Mouse (Mus musculus) kidney, embryonic 16.5 days (tissue): ENCODE results near the gene Clec4a2. TPM values are rescaled to one million over a fixed set of nuclear protein-coding genes. Genes with fewer than 3 reads are reported as not detected.

Experiments used
- polyA plus RNA-seq: library from polyadenylated mRNA; unstranded; fragments of >200 nt; fragmentation: Nextera tagmentation; extraction: Ambion mirVana; gene quantifications from 2 replicates; pipeline ENCODE4 v1.2.1, GENCODE M21; 2015

Clec4a2 gene
- polyA plus RNA-seq, 1 experiment from 2014 or later, result 2.6 TPM

Other genes starting within 250 kb of the Clec4a2 start
- 54.7 and 58.6 TPM in 2 replicates for gene Necap1, start 232.0 kb upstream of the Clec4a2 start, polyA plus RNA-seq
- 3.0 and 3.3 TPM in 2 replicates for gene Clec4a1, start 184.6 kb upstream of the Clec4a2 start, polyA plus RNA-seq
- 2.7 and 2.8 TPM in 2 replicates for gene Clec4a3, start 153.9 kb upstream of the Clec4a2 start, polyA plus RNA-seq
- gene Clec4a4, start 116.1 kb upstream of the Clec4a2 start, polyA plus RNA-seq, result not detected in 2 replicates
- not detected in 2 replicates for gene Clec4b1, start 56.5 kb upstream of the Clec4a2 start, polyA plus RNA-seq
- gene Clec4b2, start 66.5 kb downstream of the Clec4a2 start, polyA plus RNA-seq, result not detected in 2 replicates
- 2.0 and 3.7 TPM in 2 replicates for gene Clec4n, start 123.4 kb downstream of the Clec4a2 start, polyA plus RNA-seq
- gene Clec4d, start 155.7 kb downstream of the Clec4a2 start, polyA plus RNA-seq, result 0.13 TPM in 1 of 2 replicates, not detected in the other
- gene Clec4e, start 183.4 kb downstream of the Clec4a2 start, polyA plus RNA-seq, result 0.06 and 0.19 TPM in 2 replicates
- not detected in 2 replicates for gene Vmn2r19, start 201.9 kb downstream of the Clec4a2 start, polyA plus RNA-seq